Mouse (Mus musculus) bone marrow, adult 2 months (tissue): ENCODE data around the gene Adprhl2. TPM values are rescaled to one million over a fixed set of nuclear protein-coding genes. Genes with fewer than 3 reads are reported as not detected.

Experiments
- H3K27ac ChIP-seq: fragments of 200-500 bp; 2 replicates; pipeline ENCODE4 v1.5.1; 2012; ENCODE audit warnings: low read depth, mild to moderate bottlenecking, control low read depth, inconsistent platforms, low read length; ENCODE audit not compliant: control insufficient read depth, poor library complexity, insufficient read depth
- H3K4me1 ChIP-seq: fragments of 200-500 bp; 2 replicates; pipeline ENCODE4 v1.6.1; 2011; ENCODE audit warnings: low read length; ENCODE audit not compliant: control insufficient read depth, insufficient read depth
- H3K4me3 ChIP-seq: fragments of 200-500 bp; replicated peaks from 2 replicates; pipeline ENCODE3; 2011; ENCODE audit warnings: mild to moderate bottlenecking, low read depth, low read length, control low read depth; ENCODE audit not compliant: control insufficient read depth
- CTCF ChIP-seq: fragments of 200-500 bp; IDR thresholded peaks from 2 replicates; pipeline ENCODE4 v1.5.1; 2011; ENCODE audit warnings: low read length, control low read depth; ENCODE audit not compliant: control insufficient read depth, insufficient read depth
- POLR2A ChIP-seq: fragments of 200-500 bp; IDR thresholded peaks from 2 replicates; pipeline ENCODE4 v1.6.1; 2011; ENCODE audit warnings: low read depth, mild to moderate bottlenecking, control low read depth, low read length, borderline replicate concordance; ENCODE audit not compliant: control insufficient read depth
- WGBS: fragments of 180-500 bp; shearing (Covaris S2); methylation state at CpG from one replicate; pipeline ENCODE4 v1.1.7; 2018; 5-methylcytosine and 5-hydroxymethylcytosine counted together
- polyA plus RNA-seq: library from polyadenylated mRNA; stranded (reverse); fragments of >200 nt; gene quantifications from 2 replicates; pipeline ENCODE4 v1.2.4, GENCODE M21; 2011; ENCODE audit warnings: low replicate concordance; ENCODE audit not compliant: missing spikeins, insufficient read depth, insufficient read length

The Adprhl2 gene
- 11.4 and 20.2 TPM in 2 replicates for polyA plus RNA-seq

GRCm38 (mm10) chr4:126321111-126321853 is at the start of gene Adprhl2:
Adprhl2 (minus strand) TSS chr4:126321703.
- Histone ChIP-seq H3K27ac (peak within 1 kb of the TSS; percentile 23; the same call in 1 of the 2 replicates), H3K4me1 (no peaks in the 10 kb centered on the region), H3K4me3 (peak within 1 kb of the TSS; percentile 85)
- WGBS, result under 1% methylated on average over 80 of the region's 80 CpGs
- peak; percentile 100 for TF ChIP-seq CTCF
- peak; percentile 87; the same call in 1 of the 2 replicates for TF ChIP-seq POLR2A

- 89% methylated on average over 1 of the region's 1 CpGs for WGBS
- Histone ChIP-seq H3K27ac (no peak overlapping the region), H3K4me3 (no peak overlapping the region), H3K4me1 (no peaks in the 10 kb centered on the region)
- TF ChIP-seq CTCF (no peak), POLR2A (no peak)
Measured at GRCm38 (mm10) chr4:126360069-126360468, 38.6 kb upstream of the Adprhl2 start.

GRCm38 (mm10) chr4:126343451-126343850 is 21.9 kb upstream of the Adprhl2 start:
- H3K4me3 ChIP-seq, result no peak overlapping the region
- H3K27ac ChIP-seq, result no peak overlapping the region
- 79% methylated on average over 4 of the region's 4 CpGs for WGBS
- TF ChIP-seq CTCF, result no peak
- TF ChIP-seq POLR2A, result no peak
- H3K4me1 ChIP-seq, result no peaks in the 10 kb centered on the region

GRCm38 (mm10) chr4:126339461-126339860 is 18.0 kb upstream of the Adprhl2 start:
- 49% methylated on average over 4 of the region's 4 CpGs for WGBS

GRCm38 (mm10) chr4:126332358-126332757 is 10.9 kb upstream of the Adprhl2 start:
- no peak overlapping the region for H3K27ac ChIP-seq
- H3K4me3 ChIP-seq, result no peak overlapping the region
- no peak for TF ChIP-seq POLR2A
- TF ChIP-seq CTCF, result peak; percentile 57
- WGBS, result 56% methylated on average over 3 of the region's 3 CpGs
- no peaks in the 10 kb centered on the region for H3K4me1 ChIP-seq

More at GRCm38 (mm10) chr4:126339461-126339860, 18.0 kb upstream of the Adprhl2 start:
- H3K27ac ChIP-seq, result no peak overlapping the region
- H3K4me1 ChIP-seq, result no peaks in the 10 kb centered on the region
- no peak overlapping the region for H3K4me3 ChIP-seq
- TF ChIP-seq POLR2A (no peak), CTCF (no peak)

- Histone ChIP-seq H3K4me3 (no peak overlapping the region), H3K27ac (no peak overlapping the region), H3K4me1 (no peaks in the 10 kb centered on the region)
- TF ChIP-seq CTCF (no peak), POLR2A (no peak)
- WGBS, result 79% methylated on average over 1 of the region's 1 CpGs
Measured at GRCm38 (mm10) chr4:126331751-126332150, 10.2 kb upstream of the Adprhl2 start.

- TF ChIP-seq POLR2A, result no peak
- no peaks in the 10 kb centered on the region for H3K4me1 ChIP-seq
- no peak overlapping the region for H3K27ac ChIP-seq
- H3K4me3 ChIP-seq, result no peak overlapping the region
- WGBS, result 90% methylated on average over 4 of the region's 4 CpGs
Measured at GRCm38 (mm10) chr4:126330295-126330694, 8.8 kb upstream of the Adprhl2 start.

GRCm38 (mm10) chr4:126326036-126326435 is 4.5 kb upstream of the Adprhl2 start:
- no peak overlapping the region for H3K4me3 ChIP-seq
- TF ChIP-seq CTCF (no peak), POLR2A (no peak)
- no peaks in the 10 kb centered on the region for H3K4me1 ChIP-seq
- no peak overlapping the region for H3K27ac ChIP-seq
- 49% methylated on average over 6 of the region's 6 CpGs for WGBS

GRCm38 (mm10) chr4:126325281-126325861 is 3.9 kb upstream of the Adprhl2 start, which contains the start of gene Tekt2:
Tekt2 (minus strand) TSS chr4:126325688.
- Histone ChIP-seq H3K27ac (no peak within 1 kb of the TSS), H3K4me3 (no peak within 1 kb of the TSS), H3K4me1 (no peaks in the 10 kb centered on the region)
- no peak for TF ChIP-seq POLR2A
- no peak for TF ChIP-seq CTCF
- 45% methylated on average over 23 of the region's 23 CpGs for WGBS
